Mouse (Mus musculus) c-Kit-positive CD71-negative TER-119-negative erythroid progenitor cells, embryonic 14.5 days (primary cell): ENCODE data around the gene Gtf2h3.
"Not testable (repeated sequence)": the region's sequence is repeated elsewhere in the genome, so short reads cannot be mapped to it uniquely, and the experiment has no call there.

Experiments
- DNase-seq: peaks from one replicate; pipeline ENCODE4 v3.0.0-alpha.2; 2013; ENCODE audit warnings: low read depth

Gene Gtf2h3

GRCm38 (mm10) chr5:124571068-124571467 lies 7.9 kb upstream of the Gtf2h3 start:
- DNase-seq = no peak

GRCm38 (mm10) chr5:124575467-124575866 lies 3.5 kb upstream of the Gtf2h3 start:
- DNase-seq = no peak

GRCm38 (mm10) chr5:124582515-124582914 lies 3.6 kb downstream of the Gtf2h3 start:
- DNase-seq = no peak

GRCm38 (mm10) chr5:124592768-124593167 lies 13.8 kb downstream of the Gtf2h3 start:
- DNase-seq = no peak

- DNase-seq = peak; percentile 73
Observed at GRCm38 (mm10) chr5:124598224-124599174, 19.6 kb downstream of the Gtf2h3 start.

- not testable (repeated sequence) for DNase-seq
Observed at GRCm38 (mm10) chr5:124599726-124600125, 20.8 kb downstream of the Gtf2h3 start.

GRCm38 (mm10) chr5:124602349-124602748 lies 23.4 kb downstream of the Gtf2h3 start:
- peak; percentile 52 for DNase-seq

- no peak for DNase-seq
Observed at GRCm38 (mm10) chr5:124604296-124604695, 25.4 kb downstream of the Gtf2h3 start.

- no peak for DNase-seq
Observed at GRCm38 (mm10) chr5:124605041-124605622, 26.2 kb downstream of the Gtf2h3 start.

- peak; percentile 28 for DNase-seq
Observed at GRCm38 (mm10) chr5:124610965-124611364, 32.0 kb downstream of the Gtf2h3 start.

GRCm38 (mm10) chr5:124614709-124615108 lies 35.8 kb downstream of the Gtf2h3 start:
- DNase-seq = no peak

GRCm38 (mm10) chr5:124618711-124619110 lies 39.8 kb downstream of the Gtf2h3 start:
- no peak for DNase-seq

GRCm38 (mm10) chr5:124621362-124621761 lies 42.4 kb downstream of the Gtf2h3 start:
- no peak for DNase-seq

GRCm38 (mm10) chr5:124622890-124623289 lies 44.0 kb downstream of the Gtf2h3 start:
- DNase-seq = no peak

GRCm38 (mm10) chr5:124624291-124624690 lies 45.4 kb downstream of the Gtf2h3 start:
- no peak for DNase-seq

- DNase-seq = peak; percentile 80
Observed at GRCm38 (mm10) chr5:124628448-124629363, 49.8 kb downstream of the Gtf2h3 start, which contains the start of gene Atp6v0a2. Atp6v0a2 (plus strand) TSS chr5:124628576.

- DNase-seq = no peak
Observed at GRCm38 (mm10) chr5:124629641-124630040, 50.7 kb downstream of the Gtf2h3 start.

- DNase-seq = no peak
Observed at GRCm38 (mm10) chr5:124631685-124632084, 52.7 kb downstream of the Gtf2h3 start.

- DNase-seq = no peak
Observed at GRCm38 (mm10) chr5:124632461-124632860, 53.5 kb downstream of the Gtf2h3 start.

GRCm38 (mm10) chr5:124633425-124633824 lies 54.5 kb downstream of the Gtf2h3 start:
- DNase-seq = no peak

GRCm38 (mm10) chr5:124635068-124635467 lies 56.1 kb downstream of the Gtf2h3 start:
- DNase-seq = not testable (repeated sequence)

GRCm38 (mm10) chr5:124636139-124636538 lies 57.2 kb downstream of the Gtf2h3 start:
- no peak for DNase-seq
